Mouse (Mus musculus) C2C12 (cell line): ENCODE results near the gene Tnnt3. TPM values are rescaled to one million over a fixed set of nuclear protein-coding genes. Genes with fewer than 3 reads are reported as not detected.

Source experiments
- H3K27me3 ChIP-seq: one replicate; pipeline ENCODE4 v1.6.1; 2011; ENCODE audit not compliant: control insufficient read depth, insufficient read depth, insufficient read length
- H3K36me3 ChIP-seq: one replicate; pipeline ENCODE4 v1.6.1; 2011; ENCODE audit not compliant: control insufficient read depth, insufficient read depth
- H3K4me3 ChIP-seq: one replicate; pipeline ENCODE4 v1.5.1; 2011; ENCODE audit warnings: mild to moderate bottlenecking, control low read depth; ENCODE audit not compliant: poor library complexity, insufficient read depth, severe bottlenecking
- H3K79me2 ChIP-seq: one replicate; pipeline ENCODE4 v1.6.1; 2011; ENCODE audit not compliant: control insufficient read depth, insufficient read depth
- H3K79me3 ChIP-seq: one replicate; pipeline ENCODE4 v1.6.1; 2011; ENCODE audit warnings: low read depth, control low read depth
- H3ac ChIP-seq: one replicate; pipeline ENCODE3; 2011; ENCODE audit warnings: low read depth; ENCODE audit not compliant: control insufficient read depth, insufficient read length
- CEBPB ChIP-seq: IDR thresholded peaks from one replicate; pipeline ENCODE4 v1.6.1; 2011; ENCODE audit warnings: low read depth, mild to moderate bottlenecking, control low read depth, moderate library complexity
- CTCF ChIP-seq: IDR thresholded peaks from one replicate; pipeline ENCODE4 v1.5.1; 2011; ENCODE audit not compliant: control insufficient read depth, insufficient read depth, insufficient read length
- FOSL1 ChIP-seq: IDR thresholded peaks from one replicate; pipeline ENCODE4 v1.8.0; 2011; ENCODE audit warnings: mild to moderate bottlenecking, low read length; ENCODE audit not compliant: poor library complexity, insufficient read depth, severe bottlenecking
- MAX ChIP-seq: IDR thresholded peaks from one replicate; pipeline ENCODE4 v1.6.1; 2011; ENCODE audit warnings: mild to moderate bottlenecking, control low read depth
- MYOD1 ChIP-seq: IDR thresholded peaks from one replicate; pipeline ENCODE4 v1.6.1; 2011; ENCODE audit warnings: low read depth; ENCODE audit not compliant: control insufficient read depth, insufficient read length
- MYOG ChIP-seq: IDR thresholded peaks from one replicate; pipeline ENCODE4 v1.6.1; 2011; ENCODE audit not compliant: control insufficient read depth, insufficient read length; ENCODE audit errors: extremely low read depth
- USF1 ChIP-seq: IDR thresholded peaks from one replicate; pipeline ENCODE4 v1.6.1; 2011; ENCODE audit warnings: low read depth, mild to moderate bottlenecking, control low read depth, moderate library complexity
- polyA plus RNA-seq: library from polyadenylated mRNA; unstranded; fragments of >200 nt; fragmentation: generic; extraction: Trizol; gene quantifications from one replicate; pipeline ENCODE4 v1.2.1, GENCODE M21; 2012; ENCODE audit warnings: missing spikeins

Tnnt3 gene
- polyA plus RNA-seq, 1 experiment: 6.8 TPM

DNA sequence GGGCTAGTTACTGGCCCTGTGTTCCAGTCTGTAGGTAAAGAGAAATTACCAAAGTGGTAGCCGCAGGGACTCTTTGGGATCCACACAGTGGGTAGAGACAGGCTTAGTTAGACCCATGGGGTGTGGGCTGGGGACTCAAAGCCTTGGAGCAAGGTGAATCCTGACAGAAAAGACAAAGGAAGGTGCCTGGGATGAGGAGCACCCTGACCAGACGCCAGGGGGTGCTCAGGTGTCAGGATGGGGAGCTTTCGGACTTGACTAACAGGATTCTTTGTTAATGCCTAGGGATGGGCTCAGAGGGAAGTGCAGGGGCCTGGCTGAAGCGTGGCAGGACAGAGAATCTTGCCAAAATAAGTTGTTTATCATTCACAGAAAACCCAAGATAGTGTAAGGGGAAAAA lies 23.7 kb downstream of the Tnnt3 start:
- Histone ChIP-seq H3K36me3 (no peaks in the 10 kb centered on the region), H3K79me2 (no peaks in the 10 kb centered on the region), H3K4me3 (no peak overlapping the region), H3ac (no peak overlapping the region), H3K79me3 (no peaks in the 10 kb centered on the region), H3K27me3 (peaks cover 2% of the 10 kb centered on the region)
- no peak for TF ChIP-seq FOSL1
- TF ChIP-seq USF1: no peak
- no peak for TF ChIP-seq CTCF
- TF ChIP-seq MYOG: no peak
- TF ChIP-seq MYOD1: no peak
- TF ChIP-seq CEBPB: no peak
- no peak for TF ChIP-seq MAX

DNA sequence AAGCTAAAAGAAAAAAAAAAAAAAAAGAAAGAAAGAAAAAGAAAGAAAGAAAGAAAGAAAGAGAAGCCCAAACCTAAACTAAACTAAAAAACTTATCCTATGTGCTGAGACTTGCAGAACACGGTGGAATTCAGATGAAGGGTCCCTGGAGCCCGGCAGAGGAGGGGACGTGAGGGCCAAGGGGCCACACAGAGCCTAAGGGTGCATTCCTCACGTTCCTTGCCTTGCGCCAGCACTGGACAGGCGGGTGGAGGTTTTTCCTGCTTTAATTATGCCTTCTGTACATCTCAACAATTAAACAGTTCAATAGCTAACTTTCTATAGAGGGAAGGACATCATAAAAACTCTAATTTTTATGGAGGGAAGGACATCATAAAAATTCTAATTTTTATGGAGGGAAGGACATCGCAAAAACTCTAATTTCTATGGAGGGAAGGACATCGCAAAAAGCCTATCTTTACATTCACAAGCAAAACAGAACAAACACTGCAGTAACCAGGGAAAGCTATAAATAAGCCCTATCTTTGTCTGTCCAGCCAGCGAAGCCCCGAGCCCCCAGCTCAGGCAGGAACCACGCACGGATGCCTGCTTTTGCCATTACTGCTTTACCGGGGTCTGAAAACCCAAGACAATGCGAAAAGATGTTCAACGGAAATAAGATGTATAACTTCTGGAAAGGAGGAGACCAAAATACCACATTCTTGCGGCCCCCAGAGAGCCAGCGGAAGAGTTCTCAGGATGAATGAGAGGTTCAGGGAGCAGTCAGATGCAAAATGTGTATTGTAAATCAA lies 24.8 kb downstream of the Tnnt3 start:
- H3K27me3 ChIP-seq: peaks cover 4% of the 10 kb centered on the region
- TF ChIP-seq USF1: no peak

DNA sequence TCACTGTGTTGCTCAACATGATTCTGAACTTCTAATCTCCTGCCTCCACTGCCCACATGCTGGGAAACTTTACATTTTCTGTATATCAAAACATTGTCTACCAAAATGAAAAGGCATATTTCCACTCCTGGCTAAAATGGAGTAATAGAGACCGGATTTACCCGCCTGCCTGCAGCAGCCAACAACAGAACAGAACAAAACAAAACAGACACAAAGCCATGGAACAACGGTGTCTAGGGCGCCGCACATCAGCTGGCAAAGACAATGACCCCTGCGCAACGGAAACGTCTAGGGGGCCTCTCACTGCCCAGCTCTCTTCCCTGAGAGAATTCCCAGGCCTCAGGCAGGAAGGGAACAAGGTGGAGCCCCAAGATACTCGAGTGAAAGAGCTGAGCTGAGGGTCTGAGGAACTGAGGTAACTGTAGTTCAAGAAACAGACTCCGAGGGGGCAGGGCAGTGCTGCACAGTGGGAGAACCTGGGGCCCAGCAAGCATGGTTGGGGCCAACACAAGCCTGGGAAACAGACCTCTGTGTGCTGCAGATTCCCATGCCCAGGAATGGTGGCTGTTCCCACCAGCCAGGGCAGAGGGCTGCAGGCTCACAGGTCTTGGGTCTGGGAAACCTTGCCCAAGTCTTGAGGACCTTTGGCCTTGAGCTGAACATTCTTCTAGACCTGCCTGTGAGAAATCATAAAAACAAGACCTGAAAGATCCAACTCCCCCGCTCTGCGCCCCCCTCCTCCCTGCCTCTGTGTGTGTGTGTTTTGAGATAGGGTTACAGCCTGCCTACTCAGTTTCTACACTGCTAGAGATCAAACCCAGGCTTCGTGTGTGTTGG lies 26.9 kb downstream of the Tnnt3 start:
- H3ac ChIP-seq: no peak overlapping the region
- no peaks in the 10 kb centered on the region for H3K79me2 ChIP-seq
- H3K27me3 ChIP-seq: peaks cover 4% of the 10 kb centered on the region
- H3K36me3 ChIP-seq: no peaks in the 10 kb centered on the region
- H3K4me3 ChIP-seq: no peak overlapping the region
- no peaks in the 10 kb centered on the region for H3K79me3 ChIP-seq
- TF ChIP-seq MAX: no peak
- TF ChIP-seq MYOG: no peak
- TF ChIP-seq FOSL1: no peak
- no peak for TF ChIP-seq MYOD1
- no peak for TF ChIP-seq CEBPB
- no peak for TF ChIP-seq CTCF

More for the DNA sequence above, 24.8 kb downstream of the Tnnt3 start:
- Histone ChIP-seq H3K36me3 (no peaks in the 10 kb centered on the region), H3K4me3 (no peak overlapping the region), H3ac (no peak overlapping the region), H3K79me3 (no peaks in the 10 kb centered on the region), H3K79me2 (no peaks in the 10 kb centered on the region)

DNA sequence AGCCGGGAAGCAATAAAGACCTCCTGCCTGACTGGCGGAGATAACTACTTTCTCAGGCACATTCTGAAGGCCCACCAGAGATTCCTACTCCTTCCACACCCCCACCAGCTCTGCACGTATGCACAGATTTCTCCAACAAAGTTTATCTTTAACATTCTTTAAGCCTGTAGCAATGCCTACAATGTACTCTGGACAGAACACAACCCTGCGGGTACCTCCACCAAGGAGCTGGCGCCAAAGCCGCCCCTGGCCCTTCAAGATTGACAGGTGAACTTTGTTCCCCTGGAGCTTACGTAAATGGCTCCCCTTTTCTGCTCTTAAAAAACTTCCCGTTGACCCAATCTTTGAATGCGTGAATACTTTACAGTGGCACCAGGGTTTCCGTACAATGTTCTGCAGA lies 30.7 kb downstream of the Tnnt3 start:
- no peak overlapping the region for H3ac ChIP-seq
- no peaks in the 10 kb centered on the region for H3K79me3 ChIP-seq
- peaks cover 4% of the 10 kb centered on the region for H3K27me3 ChIP-seq
- H3K79me2 ChIP-seq: peaks cover 6% of the 10 kb centered on the region
- no peak overlapping the region for H3K4me3 ChIP-seq
- H3K36me3 ChIP-seq: no peaks in the 10 kb centered on the region
- TF ChIP-seq MYOD1: no peak
- no peak for TF ChIP-seq USF1
- TF ChIP-seq FOSL1: no peak
- TF ChIP-seq MYOG: no peak
- no peak for TF ChIP-seq MAX
- TF ChIP-seq CTCF: no peak
- no peak for TF ChIP-seq CEBPB

DNA sequence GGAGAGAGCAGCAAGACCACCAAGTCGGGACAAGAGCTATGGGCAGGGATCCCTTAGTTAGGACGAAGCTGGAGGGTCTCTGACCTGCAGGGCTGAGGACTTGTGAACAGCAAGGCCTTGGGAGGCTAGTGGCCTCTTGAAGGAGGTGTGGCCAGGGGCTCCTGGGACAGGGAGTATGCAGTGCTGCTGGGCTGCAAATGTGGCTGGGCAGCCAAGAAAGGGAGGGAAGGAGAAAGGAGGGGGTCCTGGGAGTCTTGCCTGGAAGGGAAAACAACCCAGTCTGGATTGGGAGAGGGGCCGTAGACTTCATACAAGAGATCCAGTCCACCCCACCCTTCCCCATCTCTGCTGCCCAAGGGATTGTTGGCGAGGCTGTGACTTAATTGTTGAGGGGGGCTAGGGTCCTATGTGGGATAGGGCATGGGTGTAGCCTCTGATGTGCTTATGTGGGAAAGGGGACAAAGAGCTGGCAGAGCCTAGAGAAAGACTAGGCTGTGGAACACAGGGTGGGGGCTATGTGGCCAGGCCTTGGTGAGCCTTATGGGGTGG lies 33.4 kb downstream of the Tnnt3 start:
- no peak overlapping the region for H3K4me3 ChIP-seq
- TF ChIP-seq FOSL1: no peak
- no peak for TF ChIP-seq CTCF
- TF ChIP-seq MYOD1: no peak
- no peak for TF ChIP-seq MYOG
- no peak for TF ChIP-seq CEBPB
- peaks cover 6% of the 10 kb centered on the region for H3K79me2 ChIP-seq
- H3K79me3 ChIP-seq: no peaks in the 10 kb centered on the region
- H3K36me3 ChIP-seq: no peaks in the 10 kb centered on the region
- peaks cover 4% of the 10 kb centered on the region for H3K27me3 ChIP-seq
- no peak overlapping the region for H3ac ChIP-seq

DNA sequence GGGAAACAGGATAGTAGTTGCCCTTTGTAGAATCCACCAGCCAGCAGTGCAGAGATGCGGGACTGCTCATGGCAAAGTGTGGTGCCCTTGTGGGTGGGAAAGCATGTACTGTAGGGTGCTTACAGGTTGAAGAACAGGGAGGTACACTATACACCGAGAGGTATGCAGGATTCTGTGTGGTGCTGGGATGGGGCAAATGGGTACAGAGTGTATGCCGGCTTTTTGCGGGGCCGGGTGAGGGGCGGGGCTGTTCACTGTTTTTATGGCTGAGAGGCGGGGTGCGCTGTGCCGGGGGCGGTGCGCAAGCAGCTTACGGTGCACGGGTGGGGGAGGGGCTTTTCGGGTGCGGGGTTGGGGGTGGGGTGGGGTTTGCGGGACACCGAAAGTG lies 34.0 kb downstream of the Tnnt3 start, which contains the start of gene Mrpl23:
Gene Mrpl23 (plus strand): TSS at position 16 of the 388 bp plus-strand sequence.
- Histone ChIP-seq H3K27me3 (no peaks in the 10 kb centered on the region), H3K36me3 (no peaks in the 10 kb centered on the region), H3ac (peak within 1 kb of the TSS; percentile 81), H3K4me3 (peak within 1 kb of the TSS; percentile 43), H3K79me2 (peaks cover 6% of the 10 kb centered on the region), H3K79me3 (no peaks in the 10 kb centered on the region)
- TF ChIP-seq MAX (no peak), MYOD1 (no peak), CEBPB (no peak), MYOG (no peak), USF1 (no peak), CTCF (no peak), FOSL1 (no peak)
